Mouse (Mus musculus): ENCODE measurements around the gene Capzb.

- TF ChIP-seq CTCF (IDR thresholded peaks at IDR 0.05; ENCODE audit: borderline replicate concordance, extremely low read depth, insufficient read depth, insufficient read length) (no peak), POLR2A (IDR thresholded peaks at IDR 0.05; ENCODE audit: borderline replicate concordance, extremely low read depth, insufficient read depth, insufficient read length, poor library complexity, severe bottlenecking) (no peak)
Measured at GRCm38 (mm10) chr4:139219656-139220055, 27.0 kb downstream of the Capzb start.

Measured in brain, embryonic 14.5 days (tissue).